Mouse (Mus musculus) lung, embryonic 16.5 days (tissue): Measurements from ENCODE around the gene Slc35e4. TPM values are rescaled to one million over a fixed set of nuclear protein-coding genes. Genes with fewer than 3 reads are reported as not detected.
A peak's percentile ranks its signal among the peaks of the same experiment; 100 is the strongest.

ENCODE experiments used
- ATAC-seq: fragments of 200-750 bp; cut with Nextera tagmentation; 2 replicates; pipeline ENCODE4 v1.8.0; 2017; ENCODE audit warnings: low read depth, mild to moderate bottlenecking, moderate library complexity
- H3K27ac ChIP-seq: fragments of 300-500 bp; sonication (generic); 2 replicates; pipeline ENCODE4 v1.5.1; 2014; ENCODE audit warnings: mild to moderate bottlenecking, control low read depth, low read length
- H3K27me3 ChIP-seq: fragments of 300-500 bp; sonication (generic); 2 replicates; pipeline ENCODE4 v1.6.1; 2014; ENCODE audit warnings: low read depth, low read length, mixed read lengths; ENCODE audit not compliant: control insufficient read depth, insufficient read depth
- H3K36me3 ChIP-seq: fragments of 300-500 bp; sonication (generic); 2 replicates; pipeline ENCODE4 v1.6.1; 2014; ENCODE audit warnings: low read length; ENCODE audit not compliant: control insufficient read depth, insufficient read depth
- H3K4me1 ChIP-seq: fragments of 300-500 bp; sonication (generic); replicated peaks from 2 replicates; pipeline ENCODE4 v1.6.1; 2014; ENCODE audit warnings: low read length, mixed read lengths; ENCODE audit not compliant: control insufficient read depth, insufficient read depth
- H3K4me2 ChIP-seq: fragments of 300-500 bp; sonication (generic); 2 replicates; pipeline ENCODE4 v1.6.1; 2014; ENCODE audit warnings: low read depth, low read length, control low read depth
- H3K4me3 ChIP-seq: fragments of 300-500 bp; sonication (generic); 2 replicates; pipeline ENCODE4 v1.5.1; 2014; ENCODE audit warnings: mild to moderate bottlenecking, low read length, control low read depth
- H3K9ac ChIP-seq: fragments of 300-500 bp; sonication (generic); 2 replicates; pipeline ENCODE4 v1.6.1; 2014; ENCODE audit warnings: low read length, control low read depth
- H3K9me3 ChIP-seq: fragments of 300-500 bp; sonication (generic); 2 replicates; pipeline ENCODE4 v1.6.1; 2016; ENCODE audit warnings: low read length; ENCODE audit not compliant: control insufficient read depth
- WGBS: fragments of 180-500 bp; shearing (Covaris S2); extraction: QIAGEN DNeasy Blood & Tissue Kit; methylation state at CpG from one replicate; pipeline ENCODE4 v1.1.7; 2014; 5-methylcytosine and 5-hydroxymethylcytosine counted together
- polyA plus RNA-seq: library from polyadenylated mRNA; unstranded; fragments of >200 nt; fragmentation: Nextera tagmentation; extraction: Ambion mirVana; gene quantifications from 2 replicates; pipeline ENCODE4 v1.2.1, GENCODE M21; 2015

The Slc35e4 gene
- polyA plus RNA-seq, 1 experiment from 2014 or later = 4.4 TPM

GRCm38 (mm10) chr11:3862661-3863453 is 51.6 kb downstream of the Slc35e4 start:
- ATAC-seq = no peak; the same call in 1 of the 2 replicates
- Histone ChIP-seq H3K4me1 (0 out of 2 replicates have a peak, but pooled peaks cover 4% of the 10 kb centered on the region), H3K9ac (no peak overlapping the region), H3K36me3 (no peaks in the 10 kb centered on the region), H3K27ac (no peak overlapping the region), H3K4me2 (peak overlapping the region; percentile 92), H3K27me3 (peaks cover 10% of the 10 kb centered on the region), H3K4me3 (peak overlapping the region; percentile 55), H3K9me3 (no peaks in the 10 kb centered on the region)
- WGBS = 61% methylated on average over 19 of the region's 19 CpGs

GRCm38 (mm10) chr11:3860361-3860760 is 54.1 kb downstream of the Slc35e4 start:
- Histone ChIP-seq H3K4me2 (no peak overlapping the region), H3K27ac (no peak overlapping the region), H3K27me3 (peaks cover 9% of the 10 kb centered on the region), H3K9me3 (no peaks in the 10 kb centered on the region), H3K4me3 (no peak overlapping the region), H3K9ac (no peak overlapping the region), H3K36me3 (no peaks in the 10 kb centered on the region), H3K4me1 (0 out of 2 replicates have a peak, but pooled peaks cover 4% of the 10 kb centered on the region)
- WGBS = 59% methylated on average over 4 of the region's 4 CpGs
- no peak for ATAC-seq

- Histone ChIP-seq H3K27me3 (peaks cover 7% of the 10 kb centered on the region), H3K4me3 (no peak overlapping the region), H3K27ac (no peak overlapping the region), H3K9ac (no peak overlapping the region), H3K4me2 (no peak overlapping the region), H3K4me1 (0 out of 2 replicates have a peak, but pooled peaks cover 4% of the 10 kb centered on the region), H3K36me3 (no peaks in the 10 kb centered on the region), H3K9me3 (no peaks in the 10 kb centered on the region)
- 89% methylated on average over 4 of the region's 4 CpGs for WGBS
- ATAC-seq = no peak
Observed at GRCm38 (mm10) chr11:3859778-3860177, 54.7 kb downstream of the Slc35e4 start.

GRCm38 (mm10) chr11:3857902-3858301 is 56.6 kb downstream of the Slc35e4 start:
- 74% methylated on average over 5 of the region's 5 CpGs for WGBS
- H3K27ac ChIP-seq = no peak overlapping the region

More at GRCm38 (mm10) chr11:3857902-3858301, 56.6 kb downstream of the Slc35e4 start:
- H3K4me2 ChIP-seq = no peak overlapping the region
- H3K9ac ChIP-seq = no peak overlapping the region
- peaks cover 4% of the 10 kb centered on the region for H3K27me3 ChIP-seq
- ATAC-seq = no peak
- no peaks in the 10 kb centered on the region for H3K9me3 ChIP-seq
- no peaks in the 10 kb centered on the region for H3K4me1 ChIP-seq
- H3K36me3 ChIP-seq = no peaks in the 10 kb centered on the region
- no peak overlapping the region for H3K4me3 ChIP-seq

Other genes with a start within 250 kb of the Slc35e4 start
- 0.23 and 0.60 TPM in 2 replicates for gene Osbp2, start 50.8 kb downstream of the Slc35e4 start, polyA plus RNA-seq
- gene 4921536K21Rik, start 19.6 kb downstream of the Slc35e4 start, polyA plus RNA-seq = 0.47 and 0.79 TPM in 2 replicates
- 11.7 and 12.6 TPM in 2 replicates for gene Dusp18, start 19.4 kb downstream of the Slc35e4 start, polyA plus RNA-seq
- gene Tcn2, start 17.5 kb upstream of the Slc35e4 start, polyA plus RNA-seq = 69.7 and 70.1 TPM in 2 replicates
- gene Pes1, start 49.3 kb upstream of the Slc35e4 start, polyA plus RNA-seq = 76.6 and 78.0 TPM in 2 replicates
- 0.24 and 0.38 TPM in 2 replicates for gene 4930556J24Rik, start 62.1 kb upstream of the Slc35e4 start, polyA plus RNA-seq
- gene Gal3st1, start 69.0 kb upstream of the Slc35e4 start, polyA plus RNA-seq = 9.5 and 10.0 TPM in 2 replicates
- 24.1 and 29.7 TPM in 2 replicates for gene Sec14l4, start 116.8 kb upstream of the Slc35e4 start, polyA plus RNA-seq
- 41.5 and 63.9 TPM in 2 replicates for gene Sec14l3, start 150.2 kb upstream of the Slc35e4 start, polyA plus RNA-seq
- 9.5 and 9.6 TPM in 2 replicates for gene Mtfp1, start 180.8 kb upstream of the Slc35e4 start, polyA plus RNA-seq
- gene Sec14l2, start 208.8 kb upstream of the Slc35e4 start, polyA plus RNA-seq = 2.9 and 3.3 TPM in 2 replicates
- gene Rnf215, start 220.5 kb upstream of the Slc35e4 start, polyA plus RNA-seq = 33.6 and 35.7 TPM in 2 replicates
- 9.2 and 11.4 TPM in 2 replicates for gene Ccdc157, start 245.6 kb upstream of the Slc35e4 start, polyA plus RNA-seq
- 42.1 and 48.9 TPM in 2 replicates for gene Sf3a1, start 245.7 kb upstream of the Slc35e4 start, polyA plus RNA-seq